Mouse (Mus musculus) cerebellum, postnatal 4 days (tissue): ENCODE results near the gene Stat3.

ENCODE experiments used
- DNase-seq, 2 experiments: peaks; one replicate each; pipeline ENCODE4 v3.0.0; 2022; ENCODE audit warnings: low spot score in 2 of 2, mixed read lengths in 1 of 2

Gene Stat3

DNA sequence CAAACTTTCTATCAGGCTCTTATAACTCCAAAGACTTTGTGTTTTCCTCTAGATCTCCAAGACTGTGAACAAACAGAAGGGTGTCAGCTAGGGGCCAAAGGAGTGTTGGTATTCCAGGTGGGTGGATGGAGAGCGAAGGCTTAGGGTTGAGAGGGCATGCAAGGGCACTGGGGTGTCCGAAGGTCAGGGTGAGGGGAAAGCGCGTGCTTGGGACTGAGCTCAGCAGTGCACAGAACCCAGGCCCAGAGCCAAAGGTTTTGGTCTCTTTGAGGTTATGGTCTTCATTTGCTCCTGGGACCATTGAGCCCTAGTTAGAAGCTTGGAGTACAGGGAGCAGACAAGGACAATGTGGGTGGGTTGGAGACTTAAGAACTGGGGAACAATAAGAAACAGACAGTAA, 84.2 kb downstream of the Stat3 start:
- DNase-seq = no peak

GRCm38 (mm10) chr11:100854268-100854667, 85.1 kb downstream of the Stat3 start:
- no peak for DNase-seq

DNA sequence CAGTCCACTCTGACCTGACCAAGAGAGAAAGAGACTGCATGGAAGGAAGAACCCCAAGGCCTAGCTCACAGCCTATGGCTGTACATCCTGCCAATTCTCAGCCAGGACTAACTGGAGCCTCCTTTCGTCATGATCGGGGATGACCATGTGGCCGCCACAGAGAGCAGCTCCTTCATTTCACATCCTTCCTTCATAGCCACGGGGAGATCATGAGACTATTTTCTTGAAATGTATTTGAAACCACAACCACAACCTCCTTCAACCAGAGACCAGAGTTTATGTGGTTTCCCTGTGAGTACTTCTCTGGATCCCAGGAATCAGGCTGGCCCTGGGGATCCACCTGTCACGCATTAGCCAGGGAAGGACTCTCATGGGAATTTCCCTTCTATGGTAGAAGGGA, 86.3 kb downstream of the Stat3 start:
- no peak for DNase-seq

- DNase-seq = no peak
Measured at GRCm38 (mm10) chr11:100852088-100852487, 87.3 kb downstream of the Stat3 start.

DNA sequence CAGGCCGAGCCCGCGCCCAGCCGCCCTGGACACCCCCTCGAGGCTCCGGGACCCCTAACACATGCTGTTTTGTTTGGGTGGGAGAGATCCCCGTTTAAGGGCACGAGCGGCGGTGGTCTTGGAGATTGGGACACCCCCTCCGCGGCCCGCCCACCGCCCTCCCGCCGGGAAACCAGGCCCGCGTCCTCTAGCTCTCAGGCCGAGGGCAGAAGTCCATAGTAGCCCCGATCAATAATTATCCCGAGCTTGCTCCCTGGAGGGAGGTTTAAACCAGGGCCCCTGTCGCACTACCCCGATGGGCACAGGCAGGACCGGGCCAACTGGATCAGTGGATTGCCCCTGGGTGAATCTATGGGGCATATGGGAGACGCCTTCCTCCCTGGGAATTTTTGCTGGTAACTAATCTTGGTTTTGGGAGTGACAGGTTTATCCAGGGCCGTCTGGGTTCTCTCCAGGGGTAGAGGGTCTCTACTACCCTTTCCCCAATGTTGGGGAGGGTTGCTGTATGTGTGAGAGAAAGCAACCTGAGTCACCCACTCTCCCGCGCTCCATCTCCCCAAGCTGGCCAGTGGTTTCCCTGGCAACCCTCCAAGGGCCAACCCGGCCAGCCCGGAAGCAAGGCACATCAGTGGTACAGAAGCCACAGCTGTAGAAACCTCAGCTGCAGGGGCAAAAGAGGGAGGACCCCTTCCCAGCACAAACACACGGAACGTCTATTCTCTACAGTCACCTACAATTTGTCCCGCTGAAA, 88.4 kb downstream of the Stat3 start:
- no peak for DNase-seq

- peak; percentile 44 to 61 for DNase-seq
Measured at GRCm38 (mm10) chr11:100850038-100850777, 89.1 kb downstream of the Stat3 start, which contains the start of gene Stat5b. Stat5b (minus strand) TSS chr11:100850724.

- DNase-seq = no peak
Measured at GRCm38 (mm10) chr11:100849456-100850037, 89.8 kb downstream of the Stat3 start.

DNA sequence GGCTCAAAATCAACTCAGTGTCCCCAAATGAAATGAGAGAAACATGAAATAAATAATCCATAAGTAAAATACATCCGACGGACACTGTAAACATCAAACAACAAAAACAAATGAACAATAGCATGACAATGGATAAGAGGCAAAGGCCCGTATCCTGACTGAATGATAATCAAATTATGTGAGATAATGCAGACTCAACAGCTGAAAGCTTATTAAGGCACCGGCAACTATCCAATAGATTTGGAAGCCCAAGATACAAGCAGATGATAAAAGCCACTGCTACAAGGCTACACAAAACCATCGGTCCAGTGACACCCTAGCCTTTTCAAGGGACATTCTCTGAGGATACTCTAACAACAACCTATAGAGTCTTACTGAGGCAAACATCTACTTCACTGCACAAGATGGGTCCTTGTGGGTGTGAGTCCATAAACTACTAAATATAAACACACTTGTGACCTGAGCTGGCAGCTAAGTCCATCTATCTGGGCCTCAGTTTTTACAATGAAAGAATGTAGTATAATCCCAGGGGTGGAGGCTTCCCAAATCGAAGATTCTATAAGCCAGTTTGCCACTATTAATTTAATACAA, 90.5 kb downstream of the Stat3 start:
- DNase-seq = no peak

DNA sequence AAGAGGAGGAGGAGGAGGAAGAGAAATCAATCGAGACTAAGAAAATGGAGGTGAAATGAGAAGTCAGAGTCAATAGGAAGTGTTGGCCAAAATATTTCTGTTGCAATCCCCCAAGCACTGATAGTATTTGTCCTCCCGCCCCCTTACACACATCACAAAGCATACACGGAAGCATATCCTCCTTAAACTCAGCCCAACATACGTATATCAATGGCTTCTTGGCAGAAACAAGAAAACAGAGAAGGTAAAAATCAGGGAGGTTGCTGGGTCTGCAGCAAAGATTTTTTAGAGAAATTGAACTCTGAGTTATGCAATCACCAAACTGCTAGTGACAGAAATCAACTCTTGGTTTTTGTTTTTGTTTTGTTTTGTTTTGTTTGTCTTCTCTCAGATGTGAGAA, 91.3 kb downstream of the Stat3 start:
- DNase-seq = no peak

- DNase-seq = no peak
Measured at GRCm38 (mm10) chr11:100847572-100847971, 91.8 kb downstream of the Stat3 start.

GRCm38 (mm10) chr11:100845793-100846192, 93.5 kb downstream of the Stat3 start:
- no peak for DNase-seq

GRCm38 (mm10) chr11:100844121-100844520, 95.2 kb downstream of the Stat3 start:
- DNase-seq = no peak

DNA sequence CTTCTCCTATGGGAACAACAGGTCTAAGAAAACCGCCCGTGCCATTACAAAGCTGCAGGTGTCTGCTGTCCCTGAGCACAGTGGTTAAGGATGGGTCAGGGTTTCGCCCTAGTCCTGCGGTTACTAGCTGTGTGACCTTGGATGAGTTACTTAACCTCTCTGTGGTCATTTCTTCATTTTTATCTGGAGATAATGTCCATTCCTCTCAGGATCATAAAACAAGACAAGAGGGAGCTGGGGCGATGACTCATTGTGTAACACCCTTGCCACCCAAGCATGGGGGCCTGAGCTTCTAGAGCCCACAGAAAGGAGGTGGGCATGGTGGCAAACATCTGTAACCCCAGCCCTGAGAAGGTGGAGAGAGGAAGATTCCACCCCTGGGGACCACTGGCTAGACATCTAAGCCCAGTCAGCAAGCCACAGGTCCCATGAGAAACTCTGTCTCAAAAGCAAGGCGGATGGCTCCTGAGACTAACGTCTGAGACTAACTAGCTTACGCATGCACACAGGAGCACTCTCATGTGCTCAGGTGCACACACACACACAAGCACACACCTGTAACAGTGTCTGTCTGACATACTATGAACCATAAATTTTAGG, 96.2 kb downstream of the Stat3 start:
- no peak for DNase-seq

DNA sequence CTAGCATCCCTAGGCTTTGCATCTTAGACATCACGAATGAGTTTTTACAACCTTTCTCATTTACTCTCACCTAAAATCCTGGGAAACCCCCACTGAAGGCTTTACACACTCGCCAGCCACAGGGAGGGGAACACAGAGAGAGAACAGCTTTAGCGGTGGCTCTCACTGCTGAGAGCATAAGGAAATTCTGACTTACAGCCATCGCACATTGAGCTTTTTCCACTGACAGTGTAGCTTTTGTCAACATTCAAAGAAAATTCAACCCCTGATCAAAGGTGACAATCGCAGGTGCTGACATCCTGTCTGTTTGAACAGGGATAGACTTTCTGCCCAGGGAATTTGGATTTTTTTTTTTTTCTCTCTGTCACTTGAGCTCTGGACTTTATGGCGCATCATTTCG, 97.3 kb downstream of the Stat3 start:
- DNase-seq = no peak

DNA sequence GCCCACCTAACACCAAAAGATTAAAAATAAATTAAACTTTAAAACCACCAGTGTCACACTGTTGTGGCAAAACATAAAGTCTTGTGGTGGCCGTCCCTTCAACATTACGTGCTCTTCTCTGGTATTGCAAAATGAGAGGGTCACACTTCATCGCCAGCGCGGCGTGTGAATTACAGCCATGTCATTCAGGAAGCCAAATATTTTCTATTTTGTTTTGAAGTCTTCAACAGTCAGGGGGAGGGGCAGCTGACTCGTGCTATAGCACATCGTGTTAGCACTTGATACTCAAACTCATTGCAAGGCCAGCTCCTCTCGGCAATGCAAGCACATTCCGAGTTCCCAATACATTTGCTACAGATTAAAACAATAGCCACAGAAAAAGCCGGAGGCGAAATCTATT, 98.5 kb downstream of the Stat3 start:
- no peak for DNase-seq

GRCm38 (mm10) chr11:100839523-100839922, 99.8 kb downstream of the Stat3 start:
- DNase-seq = no peak

DNA sequence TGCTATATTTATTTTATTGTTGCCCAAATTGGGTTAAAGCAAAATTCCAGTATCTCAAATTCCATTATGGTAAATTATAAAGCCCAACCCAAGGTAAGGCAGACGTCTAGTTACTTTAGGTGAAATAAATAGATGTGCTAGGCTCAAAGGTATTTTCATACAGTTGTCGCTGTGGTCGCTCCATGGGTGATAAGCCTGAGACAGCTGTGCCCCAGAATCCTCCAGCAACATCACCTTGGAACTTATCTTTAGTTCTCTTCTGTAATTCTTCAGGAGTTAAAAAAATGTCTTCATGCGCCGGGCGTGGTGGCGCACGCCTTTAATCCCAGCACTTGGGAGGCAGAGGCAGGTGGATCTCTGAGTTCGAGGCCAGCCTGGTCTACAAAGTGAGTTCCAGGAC, 100.4 kb downstream of the Stat3 start:
- DNase-seq = no peak

DNA sequence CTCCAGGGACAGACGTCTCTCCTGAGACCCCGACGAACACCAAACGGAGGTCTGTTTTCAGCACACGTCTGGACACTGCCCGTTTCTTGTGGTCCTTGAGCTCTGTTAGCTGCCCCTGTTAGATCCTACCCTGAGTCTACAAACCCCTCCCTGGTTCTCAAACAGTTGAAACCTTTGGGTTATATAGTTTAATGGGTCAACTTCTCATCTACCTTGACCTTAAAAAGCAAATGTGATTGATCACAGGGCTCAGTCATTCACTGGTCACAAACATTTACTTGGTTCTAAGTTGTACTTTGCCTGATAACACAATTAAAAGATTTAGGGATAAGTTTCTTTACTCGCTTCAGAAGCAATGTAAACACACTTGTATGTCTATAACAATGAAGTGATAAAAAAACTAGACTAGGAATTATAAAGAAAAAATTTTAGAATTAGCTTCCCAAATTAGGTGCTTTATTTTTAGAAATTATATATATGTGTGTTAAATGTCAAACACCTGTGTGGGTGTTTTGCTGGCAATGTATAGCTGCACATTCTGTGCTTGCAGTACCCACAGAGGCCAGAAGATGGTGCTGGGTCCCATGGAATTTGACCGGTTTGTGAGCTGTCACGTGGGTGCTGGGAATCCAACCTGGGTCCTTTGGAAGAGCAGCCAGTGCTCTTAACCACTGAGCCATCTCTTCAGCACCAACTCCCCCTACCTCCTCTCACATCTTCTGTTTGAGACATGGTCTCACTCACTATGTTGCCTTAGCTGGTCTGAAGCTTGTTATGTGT, 102.2 kb downstream of the Stat3 start:
- peak in 1 of 2 experiments; percentile 17 for DNase-seq
